Mouse (Mus musculus) neural tube, embryonic 11.5 days (tissue): ENCODE results near the gene Ndnf. TPM values are rescaled to one million over a fixed set of nuclear protein-coding genes. Genes with fewer than 3 reads are reported as not detected.

ENCODE experiments used
- ATAC-seq: fragments of 200-750 bp; cut with Nextera tagmentation; 2 replicates; pipeline ENCODE4 v1.8.0; 2017; ENCODE audit warnings: moderate number of reproducible peaks, mild to moderate bottlenecking, moderate TSS enrichment, moderate library complexity; ENCODE audit not compliant: insufficient read depth, low FRiP score, low TSS enrichment
- DNase-seq: peaks from one replicate; pipeline ENCODE4 v3.0.0-alpha.2; 2015; ENCODE audit warnings: low spot score
- H3K27ac ChIP-seq: fragments of 300-500 bp; sonication (generic); 2 replicates; pipeline ENCODE4 v1.5.1; 2014; ENCODE audit warnings: low read depth, mild to moderate bottlenecking, low read length
- H3K27me3 ChIP-seq: fragments of 300-500 bp; sonication (generic); 2 replicates; pipeline ENCODE4 v1.6.1; 2014; ENCODE audit warnings: mild to moderate bottlenecking, low read length, mixed read lengths; ENCODE audit not compliant: control insufficient read depth, insufficient read depth
- H3K36me3 ChIP-seq: fragments of 300-500 bp; sonication (generic); 2 replicates; pipeline ENCODE4 v1.6.1; 2014; ENCODE audit warnings: mild to moderate bottlenecking, low read length, moderate library complexity, mixed read lengths; ENCODE audit not compliant: control insufficient read depth, insufficient read depth
- H3K4me1 ChIP-seq: fragments of 300-500 bp; sonication (generic); 2 replicates; pipeline ENCODE4 v1.6.1; 2014; ENCODE audit warnings: low read length, mixed read lengths; ENCODE audit not compliant: control insufficient read depth, insufficient read depth
- H3K4me2 ChIP-seq: fragments of 300-500 bp; sonication (generic); 2 replicates; pipeline ENCODE4 v1.6.1; 2014; ENCODE audit warnings: low read depth, mild to moderate bottlenecking, moderate library complexity
- H3K4me3 ChIP-seq: fragments of 300-500 bp; sonication (generic); 2 replicates; pipeline ENCODE4 v1.5.1; 2014; ENCODE audit warnings: low read depth, low read length
- H3K9ac ChIP-seq: fragments of 300-500 bp; sonication (generic); 2 replicates; pipeline ENCODE4 v1.6.1; 2014; ENCODE audit warnings: mild to moderate bottlenecking, low read length
- H3K9me3 ChIP-seq: fragments of 300-500 bp; sonication (generic); 2 replicates; pipeline ENCODE4 v1.6.1; 2016; ENCODE audit warnings: low read length; ENCODE audit not compliant: control insufficient read depth
- WGBS: fragments of 180-500 bp; shearing (Covaris S2); extraction: QIAGEN DNeasy Blood & Tissue Kit; methylation state at CpG from one replicate; pipeline ENCODE4 v1.1.7; 2014; 5-methylcytosine and 5-hydroxymethylcytosine counted together
- polyA plus RNA-seq: library from polyadenylated mRNA; unstranded; fragments of >200 nt; fragmentation: Nextera tagmentation; extraction: Ambion mirVana; gene quantifications from 2 replicates; pipeline ENCODE4 v1.2.1, GENCODE M21; 2014

Gene Ndnf
- polyA plus RNA-seq, 1 experiment from 2014 or later: 30.1 TPM

GRCm38 (mm10) chr6:65725677-65726076 is 54.3 kb downstream of the Ndnf start:
- no peak overlapping the region for H3K9ac ChIP-seq
- no peaks in the 10 kb centered on the region for H3K36me3 ChIP-seq
- no peak for ATAC-seq
- no peaks in the 10 kb centered on the region for H3K4me1 ChIP-seq
- WGBS: 58% methylated on average over 2 of the region's 2 CpGs
- no peak overlapping the region for H3K4me3 ChIP-seq
- no peaks in the 10 kb centered on the region for H3K27me3 ChIP-seq
- no peak for DNase-seq
- no peak overlapping the region for H3K27ac ChIP-seq
- H3K4me2 ChIP-seq: no peak overlapping the region
- no peaks in the 10 kb centered on the region for H3K9me3 ChIP-seq

- ATAC-seq (no peak), DNase-seq (no peak)
- H3K36me3 ChIP-seq: no peaks in the 10 kb centered on the region
- H3K27me3 ChIP-seq: no peaks in the 10 kb centered on the region
- WGBS: 70% methylated on average over 3 of the region's 3 CpGs
- H3K4me2 ChIP-seq: no peak overlapping the region
- no peak overlapping the region for H3K9ac ChIP-seq
- no peaks in the 10 kb centered on the region for H3K9me3 ChIP-seq
- H3K4me3 ChIP-seq: no peak overlapping the region
- no peak overlapping the region for H3K27ac ChIP-seq
- H3K4me1 ChIP-seq: no peaks in the 10 kb centered on the region
Measured at GRCm38 (mm10) chr6:65728261-65728660, 56.9 kb downstream of the Ndnf start.

- ATAC-seq (no peak), DNase-seq (no peak)
- 35% methylated on average over 6 of the region's 8 CpGs for WGBS
- Histone ChIP-seq H3K9me3 (no peaks in the 10 kb centered on the region), H3K36me3 (no peaks in the 10 kb centered on the region), H3K27me3 (no peaks in the 10 kb centered on the region), H3K4me1 (0 out of 2 replicates have a peak, but pooled peaks cover 4% of the 10 kb centered on the region), H3K27ac (no peak overlapping the region), H3K4me2 (no peak overlapping the region), H3K4me3 (no peak overlapping the region), H3K9ac (no peak overlapping the region)
Measured at GRCm38 (mm10) chr6:65739442-65739841, 68.1 kb downstream of the Ndnf start.

DNA sequence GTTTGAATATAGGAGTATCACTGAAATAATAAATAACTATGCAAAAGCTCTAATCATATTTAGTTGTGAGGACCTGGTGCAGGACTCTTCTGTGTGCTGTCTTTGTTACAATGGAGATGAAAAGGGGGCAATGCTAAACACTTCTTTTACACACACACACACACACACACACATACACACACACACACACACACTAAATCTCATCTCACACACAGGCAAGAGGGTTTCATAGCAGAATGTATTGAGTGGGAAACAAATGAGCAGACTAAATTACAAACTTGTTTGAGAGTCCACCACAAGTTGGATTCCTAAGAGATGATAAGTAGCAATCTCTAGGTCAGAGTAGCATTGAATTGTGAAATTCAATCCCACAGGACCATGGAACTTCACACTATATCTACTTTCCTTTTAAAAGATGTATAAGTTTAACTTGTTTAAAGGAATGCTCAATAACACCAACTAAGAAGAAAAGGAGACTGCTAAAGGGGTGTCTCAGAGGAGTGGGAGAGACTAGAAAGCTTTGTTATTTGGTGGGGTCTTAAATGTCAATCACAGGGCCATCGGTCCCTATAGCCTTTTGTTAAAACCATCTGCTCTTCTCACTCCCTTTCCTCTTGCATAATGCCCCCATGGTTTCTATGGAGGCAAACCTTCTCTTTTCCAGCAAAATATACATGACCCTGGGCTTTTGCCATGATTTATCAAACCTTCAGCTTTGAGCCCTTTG is 71.9 kb downstream of the Ndnf start:
- Histone ChIP-seq H3K27ac (peak overlapping the region; percentile 64; the same call in 1 of the 2 replicates), H3K36me3 (no peaks in the 10 kb centered on the region), H3K4me1 (0 out of 2 replicates have a peak, but pooled peaks cover 4% of the 10 kb centered on the region), H3K4me2 (no peak overlapping the region), H3K4me3 (no peak overlapping the region), H3K27me3 (no peaks in the 10 kb centered on the region), H3K9ac (no peak overlapping the region), H3K9me3 (0 out of 2 replicates have a peak, but pooled peaks cover 2% of the 10 kb centered on the region)
- DNase-seq (peak; percentile 13), ATAC-seq (peak; percentile 86)
- WGBS: 32% methylated on average over 1 of the region's 1 CpGs

DNA sequence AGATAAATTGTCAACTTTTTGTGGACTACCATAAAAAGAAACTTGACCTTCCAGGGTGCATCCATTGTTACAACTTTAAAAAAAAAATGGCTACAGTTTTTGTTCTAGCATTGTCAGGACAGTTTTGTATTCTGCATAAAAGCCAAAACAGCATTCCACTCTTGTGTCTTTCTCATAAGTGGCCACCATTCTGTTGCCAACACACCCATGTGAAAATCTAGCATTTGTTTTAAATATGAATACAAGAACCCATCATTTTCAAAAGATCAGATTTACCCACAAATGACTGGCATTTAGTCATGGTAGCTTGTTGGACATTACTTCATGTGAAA is 72.4 kb downstream of the Ndnf start:
- ATAC-seq: peak; percentile 15
- Histone ChIP-seq H3K9me3 (0 out of 2 replicates have a peak, but pooled peaks cover 2% of the 10 kb centered on the region), H3K36me3 (no peaks in the 10 kb centered on the region), H3K4me3 (no peak overlapping the region), H3K27me3 (no peaks in the 10 kb centered on the region), H3K4me2 (no peak overlapping the region), H3K4me1 (0 out of 2 replicates have a peak, but pooled peaks cover 4% of the 10 kb centered on the region), H3K27ac (no peak overlapping the region), H3K9ac (no peak overlapping the region)
- no peak for DNase-seq

GRCm38 (mm10) chr6:65758214-65758613 is 86.8 kb downstream of the Ndnf start:
- Histone ChIP-seq H3K9ac (no peak overlapping the region), H3K4me1 (no peaks in the 10 kb centered on the region), H3K4me3 (no peak overlapping the region), H3K27me3 (no peaks in the 10 kb centered on the region), H3K9me3 (no peaks in the 10 kb centered on the region), H3K36me3 (no peaks in the 10 kb centered on the region), H3K27ac (no peak overlapping the region), H3K4me2 (no peak overlapping the region)
- DNase-seq: no peak
- WGBS: 64% methylated on average over 7 of the region's 7 CpGs
- no peak for ATAC-seq

- DNase-seq: no peak
- Histone ChIP-seq H3K4me2 (no peak overlapping the region), H3K4me1 (no peaks in the 10 kb centered on the region), H3K9ac (no peak overlapping the region), H3K9me3 (no peaks in the 10 kb centered on the region), H3K27ac (no peak overlapping the region), H3K36me3 (no peaks in the 10 kb centered on the region), H3K27me3 (no peaks in the 10 kb centered on the region), H3K4me3 (no peak overlapping the region)
- ATAC-seq: no peak
- WGBS: 85% methylated on average over 5 of the region's 5 CpGs
Measured at GRCm38 (mm10) chr6:65759174-65759573, 87.8 kb downstream of the Ndnf start.

GRCm38 (mm10) chr6:65760073-65760472 is 88.7 kb downstream of the Ndnf start:
- no peaks in the 10 kb centered on the region for H3K27me3 ChIP-seq
- DNase-seq (no peak), ATAC-seq (no peak)
- no peak overlapping the region for H3K4me2 ChIP-seq
- H3K36me3 ChIP-seq: no peaks in the 10 kb centered on the region
- H3K4me3 ChIP-seq: no peak overlapping the region
- no peaks in the 10 kb centered on the region for H3K4me1 ChIP-seq
- no peak overlapping the region for H3K9ac ChIP-seq
- H3K9me3 ChIP-seq: no peaks in the 10 kb centered on the region
- H3K27ac ChIP-seq: no peak overlapping the region
- 98% methylated on average over 3 of the region's 3 CpGs for WGBS
